Mouse (Mus musculus): ENCODE data around the gene Cd151. TPM values are rescaled to one million over a fixed set of nuclear protein-coding genes. Genes with fewer than 3 reads are reported as not detected.
A peak's percentile ranks its signal among the peaks of the same experiment; 100 is the strongest.

The Cd151 gene
- total RNA-seq, 2 experiments from 2014 or later: 30.7 to 31.4 TPM

DNA sequence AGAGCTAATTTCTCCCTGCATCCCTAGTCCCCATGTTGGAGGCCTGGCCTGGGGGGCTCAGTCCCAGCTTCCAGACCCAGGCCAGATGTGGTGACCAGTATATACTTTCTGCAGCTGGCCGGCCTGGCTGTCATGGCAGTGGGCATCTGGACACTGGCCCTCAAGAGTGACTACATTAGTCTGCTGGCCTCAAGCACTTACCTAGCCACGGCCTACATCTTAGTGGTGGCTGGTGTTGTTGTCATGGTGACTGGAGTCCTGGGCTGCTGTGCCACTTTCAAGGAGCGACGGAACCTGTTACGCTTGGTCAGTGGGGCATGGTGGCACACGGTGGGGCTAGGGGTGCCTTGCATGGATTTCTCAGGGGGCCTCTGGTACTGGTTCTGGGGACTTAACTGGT lies 2.2 kb downstream of the Cd151 start:
- Histone ChIP-seq H3K4me3 (peak overlapping the region; percentile 65), H3K27ac (peak overlapping the region; percentile 82; the same call in 1 of the 2 replicates)
- intact Hi-C loops (cut with DNase I): no loop called here
- DNase-seq (ENCODE audit: extremely low spot score in 1 of 2, low spot score in 2 of 2): no peak
- TF ChIP-seq CTCF (IDR thresholded peaks at IDR 0.05): no peak

DNA sequence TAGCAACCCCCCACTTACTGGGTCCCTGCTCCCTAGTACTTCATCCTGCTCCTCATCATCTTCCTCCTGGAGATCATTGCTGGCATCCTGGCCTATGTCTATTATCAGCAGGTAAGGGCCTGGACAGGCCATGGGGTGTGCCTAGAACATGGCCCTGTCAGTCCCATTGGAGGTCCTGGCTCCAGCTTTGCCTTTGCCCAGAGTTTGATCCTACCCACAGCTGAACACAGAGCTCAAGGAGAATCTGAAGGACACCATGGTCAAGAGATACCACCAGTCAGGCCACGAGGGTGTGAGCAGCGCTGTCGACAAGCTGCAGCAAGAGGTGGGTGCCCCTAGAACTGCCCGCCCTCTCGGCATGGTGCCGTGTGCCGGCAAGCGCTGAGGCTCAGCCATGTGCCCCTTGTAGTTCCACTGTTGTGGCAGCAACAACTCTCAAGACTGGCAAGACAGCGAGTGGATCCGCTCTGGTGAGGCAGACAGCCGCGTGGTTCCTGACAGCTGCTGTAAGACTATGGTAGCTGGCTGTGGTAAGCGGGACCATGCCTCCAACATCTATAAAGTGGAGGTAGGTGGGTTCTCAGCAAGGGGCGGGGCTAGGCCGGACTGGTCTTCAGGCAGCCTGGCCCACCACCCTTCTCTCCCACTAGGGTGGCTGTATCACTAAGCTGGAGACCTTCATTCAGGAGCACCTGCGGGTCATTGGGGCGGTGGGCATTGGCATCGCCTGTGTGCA lies 2.9 kb downstream of the Cd151 start:
- no peak for TF ChIP-seq CTCF (IDR thresholded peaks at IDR 0.05)
- intact Hi-C loops (cut with DNase I): no loop called here
- Histone ChIP-seq H3K4me3 (no peak overlapping the region), H3K27ac (no peak overlapping the region; the same call in 1 of the 2 replicates)
- peak in 1 of 2 experiments; percentile 7 for DNase-seq (ENCODE audit: extremely low spot score in 1 of 2, low spot score in 2 of 2)

DNA sequence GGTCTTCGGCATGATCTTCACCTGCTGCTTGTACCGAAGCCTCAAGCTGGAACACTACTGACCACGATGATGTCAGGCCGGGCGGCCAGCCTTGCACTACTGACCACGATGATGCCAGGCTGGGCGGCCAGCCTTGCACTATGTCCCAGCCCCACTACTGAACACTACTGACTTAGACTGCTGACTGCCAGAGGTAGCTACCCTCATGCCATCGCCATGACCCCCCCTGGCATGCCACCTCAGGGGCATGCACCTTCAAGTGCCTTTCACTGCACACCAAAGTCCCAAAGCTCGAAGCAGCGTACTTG lies 3.4 kb downstream of the Cd151 start:
- no peak overlapping the region for H3K4me3 ChIP-seq
- intact Hi-C loops (cut with DNase I): no loop called here
- TF ChIP-seq CTCF (IDR thresholded peaks at IDR 0.05): no peak
- no peak overlapping the region for H3K27ac ChIP-seq
- DNase-seq (ENCODE audit: extremely low spot score in 1 of 2, low spot score in 2 of 2): no peak

DNA sequence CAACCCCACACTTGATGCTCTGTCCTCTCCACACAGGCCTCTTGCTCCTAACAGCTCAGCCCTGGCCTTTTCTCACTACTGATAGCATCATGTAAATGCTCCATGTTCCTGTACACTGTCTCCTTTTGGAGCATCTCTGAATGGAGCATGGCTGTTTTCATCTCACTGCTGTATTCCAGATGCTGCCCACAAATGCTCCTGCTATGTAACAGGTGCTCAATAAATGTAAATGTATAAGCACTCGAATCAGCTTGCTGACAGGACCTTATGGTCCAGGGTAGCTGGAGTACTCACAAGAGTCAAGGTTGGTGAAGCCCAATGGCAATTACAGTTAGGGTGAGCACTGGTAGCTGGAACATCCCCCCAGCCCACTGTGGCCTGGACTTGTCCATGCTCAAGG lies 4.0 kb downstream of the Cd151 start:
- intact Hi-C loops (cut with DNase I): no loop called here
- no peak overlapping the region for H3K4me3 ChIP-seq
- no peak for DNase-seq (ENCODE audit: extremely low spot score in 1 of 2, low spot score in 2 of 2)
- H3K27ac ChIP-seq: no peak overlapping the region
- TF ChIP-seq CTCF (IDR thresholded peaks at IDR 0.05): no peak

DNA sequence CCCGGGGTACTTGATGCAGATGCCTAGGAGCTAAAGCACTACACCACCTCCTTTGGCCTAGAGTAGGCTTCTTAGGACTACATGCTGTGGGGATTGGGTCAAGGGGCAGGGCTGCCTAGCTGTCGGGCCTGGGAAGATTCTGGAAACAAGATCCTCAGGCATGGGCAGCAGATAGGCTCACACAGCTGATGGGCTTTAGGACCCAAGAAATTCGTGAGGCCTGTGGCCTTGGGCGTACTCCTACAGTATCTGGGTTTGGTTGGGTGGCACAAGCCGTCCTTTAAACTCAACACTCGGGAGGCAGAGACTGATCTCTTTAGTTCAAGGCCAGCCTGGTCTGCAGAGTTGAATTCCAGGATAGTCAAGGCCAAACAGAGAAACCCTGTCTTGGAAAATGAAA lies 5.0 kb downstream of the Cd151 start:
- H3K4me3 ChIP-seq: no peak overlapping the region
- no peak overlapping the region for H3K27ac ChIP-seq
- no peak for DNase-seq (ENCODE audit: extremely low spot score in 1 of 2, low spot score in 2 of 2)
- intact Hi-C loops (cut with DNase I): no loop called here
- TF ChIP-seq CTCF (IDR thresholded peaks at IDR 0.05): no peak

DNA sequence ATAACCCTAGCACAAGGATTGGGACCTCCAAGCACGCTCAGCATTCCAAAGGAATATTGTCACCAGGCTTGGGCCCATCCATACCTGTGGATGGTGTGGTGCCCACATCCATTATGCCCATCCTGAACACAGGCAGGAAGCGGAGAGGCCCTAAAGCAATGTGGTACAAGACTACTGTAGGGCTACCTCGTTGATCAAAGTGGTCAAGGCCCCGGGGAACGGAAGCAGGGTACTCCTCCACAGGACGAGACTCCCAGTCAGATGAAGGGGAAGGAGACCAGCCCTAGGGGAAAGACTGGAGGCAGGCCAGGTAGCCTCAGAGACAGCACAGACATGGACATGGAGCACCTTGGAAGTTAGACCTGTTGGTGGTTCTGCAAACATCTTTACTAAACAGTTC lies 5.6 kb downstream of the Cd151 start:
- no peak for TF ChIP-seq CTCF (IDR thresholded peaks at IDR 0.05)
- H3K27ac ChIP-seq: no peak overlapping the region
- no peak for DNase-seq (ENCODE audit: extremely low spot score in 1 of 2, low spot score in 2 of 2)
- intact Hi-C loops (cut with DNase I): no loop called here
- no peak overlapping the region for H3K4me3 ChIP-seq

DNA sequence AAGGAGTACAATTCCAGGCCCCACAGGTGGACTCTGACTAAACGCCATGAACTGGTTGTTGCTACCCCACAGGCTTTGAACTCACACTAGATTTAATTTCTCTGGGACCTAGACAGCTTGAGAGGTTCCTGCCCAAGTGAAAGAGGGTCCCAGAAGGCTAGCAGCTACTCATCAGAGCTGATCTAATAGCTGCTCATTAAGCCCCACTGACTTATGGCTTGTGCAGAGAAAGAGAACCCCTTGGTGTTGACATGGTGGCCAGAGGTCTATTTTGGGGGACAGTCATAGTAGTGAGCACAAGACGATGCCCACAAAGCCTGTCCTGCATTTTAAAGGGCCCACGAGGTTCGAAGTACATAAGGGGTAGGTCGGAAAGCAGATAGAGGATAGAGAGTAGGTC lies 7.0 kb downstream of the Cd151 start:
- H3K27ac ChIP-seq: peak overlapping the region; percentile 94; the same call in 1 of the 2 replicates
- peak overlapping the region; percentile 72 for H3K4me3 ChIP-seq
- intact Hi-C loops (cut with DNase I): no loop called here
- TF ChIP-seq CTCF (IDR thresholded peaks at IDR 0.05): no peak
- DNase-seq (ENCODE audit: extremely low spot score in 1 of 2, low spot score in 2 of 2): no peak

DNA sequence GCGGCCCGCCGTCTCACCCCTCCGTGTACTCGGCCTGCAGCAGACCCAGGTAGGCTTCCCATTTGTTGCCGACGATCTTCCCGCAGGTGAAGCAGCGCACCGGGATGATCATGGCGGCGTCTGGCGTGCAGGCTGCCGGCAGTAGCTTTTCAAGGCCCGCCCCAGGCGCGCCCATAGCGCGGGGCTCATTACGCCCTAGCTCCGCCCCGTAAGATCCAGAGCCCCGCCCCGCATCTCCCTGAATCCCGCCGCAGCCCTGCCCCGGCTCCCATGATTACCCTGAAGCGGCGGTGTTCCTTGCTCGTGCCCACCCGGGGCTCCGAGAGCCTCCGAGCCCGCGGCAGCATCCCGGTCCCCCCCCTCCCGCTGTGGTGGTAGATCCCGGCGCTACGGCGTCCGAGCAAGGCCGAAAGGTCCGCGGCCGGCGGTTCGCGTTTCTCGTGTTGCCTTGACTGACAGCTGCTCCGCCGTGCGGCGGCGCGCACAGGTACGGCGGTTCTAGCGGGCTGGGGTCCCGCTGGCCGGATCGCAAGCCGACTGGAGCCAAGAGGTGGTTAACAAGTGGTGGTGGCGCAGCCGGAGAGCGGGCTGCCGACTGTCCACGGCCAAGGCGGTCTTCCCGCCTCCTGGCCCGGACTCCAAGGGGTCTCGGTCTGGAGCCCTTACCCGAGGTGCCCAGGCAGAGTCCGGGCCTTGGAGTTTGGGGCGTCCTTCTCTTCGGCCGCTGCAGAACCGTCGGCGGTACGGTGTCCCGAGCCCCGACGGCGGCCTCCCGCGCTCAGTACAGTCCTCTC lies 8.0 kb downstream of the Cd151 start, which contains the start of the genes Polr2l and Tspan4:
TSS of gene Polr2l (minus strand) at position 122 of the 794 bp plus-strand sequence.
TSS of gene Tspan4 (plus strand) at position 230 of the 794 bp plus-strand sequence.
- Histone ChIP-seq H3K27ac (peak within 1 kb of the TSS; percentile 94), H3K4me3 (peak within 1 kb of the TSS; percentile 72)
- DNase-seq (ENCODE audit: extremely low spot score in 1 of 2, low spot score in 2 of 2): peak; percentile 80 to 84
- TF ChIP-seq CTCF (IDR thresholded peaks at IDR 0.05): no peak; the same call in 1 of the 2 replicates
- intact Hi-C loops (cut with DNase I): no loop called here

DNA sequence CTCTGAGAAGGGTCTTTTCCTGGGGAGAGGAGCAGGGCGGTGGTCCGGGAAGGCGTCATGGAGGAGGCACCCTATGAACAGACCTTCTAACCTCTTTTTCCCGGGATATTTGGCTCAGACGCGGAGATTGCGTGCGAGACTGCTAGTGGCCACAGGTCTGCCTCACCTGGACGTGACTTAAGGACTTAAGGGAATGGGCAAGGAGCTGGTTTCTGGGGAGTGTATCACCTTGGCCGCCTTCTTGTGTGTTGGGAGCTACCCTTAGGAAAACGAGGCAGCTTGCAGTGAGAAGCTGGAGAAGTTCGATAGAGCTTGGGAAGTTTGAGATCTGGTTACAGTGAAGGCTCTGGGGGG lies 8.6 kb downstream of the Cd151 start:
- Histone ChIP-seq H3K4me3 (peak overlapping the region; percentile 72), H3K27ac (peak overlapping the region; percentile 94)
- DNase-seq (ENCODE audit: extremely low spot score in 1 of 2, low spot score in 2 of 2): no peak
- intact Hi-C loops (cut with DNase I): no loop called here
- no peak for TF ChIP-seq CTCF (IDR thresholded peaks at IDR 0.05)

DNA sequence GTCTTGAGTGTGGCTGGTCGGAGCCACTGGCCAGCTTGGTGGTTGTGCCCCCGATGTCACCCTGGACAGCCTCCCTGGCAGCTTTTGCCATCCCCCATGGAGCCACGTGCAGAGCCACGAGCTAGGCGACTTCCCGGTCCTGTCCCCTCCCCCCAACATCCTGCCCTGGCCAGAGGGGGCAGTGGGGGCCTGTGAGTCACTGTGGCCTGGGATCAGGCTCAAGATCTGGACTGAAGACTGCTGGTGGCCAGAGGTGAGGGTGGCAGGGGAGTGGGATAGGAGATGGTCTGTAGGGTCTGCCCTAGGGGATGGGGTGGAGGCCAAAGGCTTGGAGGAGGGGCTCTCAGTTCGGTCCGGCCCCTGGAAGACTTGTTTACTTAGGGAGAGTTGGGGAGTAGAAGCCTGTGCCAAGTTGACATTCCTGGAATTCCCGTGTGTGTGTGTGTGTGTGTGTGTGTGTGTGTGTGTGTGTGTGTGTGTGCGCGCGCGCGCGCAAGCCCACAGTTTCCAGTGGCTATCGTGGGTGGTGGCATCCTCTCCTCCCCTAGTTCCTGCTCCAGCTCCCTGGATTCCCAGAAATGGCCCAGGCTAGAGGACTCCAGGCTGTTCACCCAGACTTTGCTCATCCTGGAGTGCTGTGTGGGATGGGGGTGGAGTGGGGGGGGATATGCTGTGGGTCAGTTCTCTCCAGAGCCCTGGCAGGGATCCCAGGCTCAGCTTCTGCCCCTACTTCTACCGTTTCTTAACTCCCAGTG lies 9.2 kb downstream of the Cd151 start:
- peak overlapping the region; percentile 72 for H3K4me3 ChIP-seq
- intact Hi-C loops (cut with DNase I): no loop called here
- H3K27ac ChIP-seq: peak overlapping the region; percentile 94
- TF ChIP-seq CTCF (IDR thresholded peaks at IDR 0.05): peak; percentile 9
- DNase-seq (ENCODE audit: extremely low spot score in 1 of 2, low spot score in 2 of 2): peak; percentile 42 to 51

DNA sequence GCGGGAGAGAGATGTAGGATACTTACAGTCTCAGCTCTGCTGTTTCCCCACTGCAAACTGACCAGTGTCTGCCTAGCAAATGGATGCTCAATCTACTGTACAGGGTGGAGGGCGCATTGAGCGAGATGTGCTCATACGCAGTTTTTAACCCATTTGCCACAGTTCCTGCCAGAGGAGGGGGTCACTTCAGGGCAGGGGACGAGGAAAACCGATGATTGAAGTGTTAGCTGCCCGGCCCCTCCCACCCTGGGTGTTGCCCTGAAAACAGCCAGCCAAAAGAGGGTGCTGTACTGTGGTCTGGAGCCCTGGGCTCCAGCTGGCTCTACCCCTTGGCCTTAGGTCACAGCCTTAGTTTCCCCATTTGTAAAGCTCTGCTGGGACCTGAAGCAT lies 9.8 kb downstream of the Cd151 start:
- TF ChIP-seq CTCF (IDR thresholded peaks at IDR 0.05): no peak
- no peak for DNase-seq (ENCODE audit: extremely low spot score in 1 of 2, low spot score in 2 of 2)
- H3K4me3 ChIP-seq: 0 out of 2 replicates have a peak overlapping the region, but pooled peaks have one; percentile 9
- H3K27ac ChIP-seq: peak overlapping the region; percentile 55
- intact Hi-C loops (cut with DNase I): no loop called here
